Mouse (Mus musculus) liver, postnatal 0 days (tissue): ENCODE measurements around the gene Dysf. TPM values are rescaled to one million over a fixed set of nuclear protein-coding genes. Genes with fewer than 3 reads are reported as not detected.

Source experiments
- ATAC-seq: fragments of 200-750 bp; cut with Nextera tagmentation; 2 replicates; pipeline ENCODE4 v1.8.0; 2017; ENCODE audit warnings: mild to moderate bottlenecking, moderate library complexity
- DNase-seq: peaks from one replicate; pipeline ENCODE4 v3.0.0-alpha.2; 2016
- H3K27ac ChIP-seq: fragments of 300-500 bp; sonication (generic); 2 replicates; pipeline ENCODE4 v1.5.1; 2014; ENCODE audit warnings: antibody characterized with exemption, moderate library complexity, mild to moderate bottlenecking, low read depth
- H3K27me3 ChIP-seq: fragments of 300-500 bp; sonication (generic); 2 replicates; pipeline ENCODE4 v1.6.1; 2014; ENCODE audit warnings: low read length, control low read depth, mixed read lengths; ENCODE audit not compliant: insufficient read depth
- H3K36me3 ChIP-seq: fragments of 300-500 bp; sonication (generic); replicated peaks from 2 replicates; pipeline ENCODE4 v1.6.1; 2014; ENCODE audit warnings: mild to moderate bottlenecking, control low read depth, low read length, moderate library complexity, mixed read lengths; ENCODE audit not compliant: insufficient read depth
- H3K4me1 ChIP-seq: fragments of 300-500 bp; sonication (generic); 2 replicates; pipeline ENCODE4 v1.6.1; 2014; ENCODE audit warnings: antibody characterized with exemption, mild to moderate bottlenecking, control low read depth; ENCODE audit not compliant: insufficient read depth
- H3K4me2 ChIP-seq: fragments of 300-500 bp; sonication (generic); 2 replicates; pipeline ENCODE4 v1.6.1; 2014; ENCODE audit warnings: low read depth, mild to moderate bottlenecking, low read length, moderate library complexity, mixed read lengths
- H3K4me3 ChIP-seq: fragments of 300-500 bp; sonication (generic); 2 replicates; pipeline ENCODE4 v1.5.1; 2014; ENCODE audit warnings: low read depth, low read length
- H3K9ac ChIP-seq: fragments of 300-500 bp; sonication (generic); replicated peaks from 2 replicates; pipeline ENCODE4 v1.6.1; 2014; ENCODE audit warnings: mild to moderate bottlenecking, moderate library complexity
- H3K9me3 ChIP-seq: fragments of 300-500 bp; sonication (generic); 2 replicates; pipeline ENCODE4 v1.6.1; 2016; ENCODE audit warnings: mild to moderate bottlenecking, control low read depth, low read length, mixed read lengths
- CTCF ChIP-seq: sonication (generic); IDR thresholded peaks from 2 replicates; pipeline ENCODE4 v1.5.1; 2016; ENCODE audit warnings: antibody characterized with exemption, low read depth
- EP300 ChIP-seq: IDR thresholded peaks from 2 replicates; pipeline ENCODE4 v1.6.1; 2016; ENCODE audit warnings: antibody characterized with exemption, low read depth, mild to moderate bottlenecking
- WGBS: fragments of 180-500 bp; shearing (Covaris S2); extraction: QIAGEN DNeasy Blood & Tissue Kit; methylation state at CpG from one replicate; pipeline ENCODE4 v1.1.7; 2014; ENCODE audit not compliant: insufficient replicate concordance; 5-methylcytosine and 5-hydroxymethylcytosine counted together
- polyA plus RNA-seq: library from polyadenylated mRNA; unstranded; fragments of >200 nt; fragmentation: Nextera tagmentation; extraction: Ambion mirVana; gene quantifications from 2 replicates; pipeline ENCODE4 v1.2.1, GENCODE M21; 2015

Gene Dysf
- polyA plus RNA-seq, 1 experiment from 2014 or later = 2.7 TPM

- no peak overlapping the region for H3K9ac ChIP-seq
- no peak overlapping the region for H3K4me2 ChIP-seq
- WGBS = 45% methylated on average over 4 of the region's 4 CpGs
- TF ChIP-seq CTCF = no peak
- TF ChIP-seq EP300 = no peak
- no peaks in the 10 kb centered on the region for H3K27me3 ChIP-seq
- H3K4me1 ChIP-seq = no peaks in the 10 kb centered on the region
- ATAC-seq (no peak), DNase-seq (no peak)
- H3K9me3 ChIP-seq = no peaks in the 10 kb centered on the region
- no peak overlapping the region for H3K4me3 ChIP-seq
- no peak overlapping the region for H3K27ac ChIP-seq
- H3K36me3 ChIP-seq = no peaks in the 10 kb centered on the region
Measured at GRCm38 (mm10) chr6:84208589-84208988, 200.2 kb downstream of the Dysf start.

GRCm38 (mm10) chr6:84209736-84210434, 201.5 kb downstream of the Dysf start:
- 76% methylated on average over 13 of the region's 13 CpGs for WGBS
- Histone ChIP-seq H3K4me2 (no peak overlapping the region), H3K4me3 (no peak overlapping the region), H3K9ac (no peak overlapping the region), H3K36me3 (no peaks in the 10 kb centered on the region), H3K4me1 (no peaks in the 10 kb centered on the region), H3K27ac (no peak overlapping the region), H3K9me3 (no peaks in the 10 kb centered on the region), H3K27me3 (no peaks in the 10 kb centered on the region)
- ATAC-seq (no peak), DNase-seq (no peak)
- TF ChIP-seq EP300 (no peak), CTCF (no peak)

GRCm38 (mm10) chr6:84211473-84211872, 203.1 kb downstream of the Dysf start:
- no peak for DNase-seq
- Histone ChIP-seq H3K27ac (no peak overlapping the region), H3K36me3 (no peaks in the 10 kb centered on the region), H3K9ac (no peak overlapping the region), H3K9me3 (no peaks in the 10 kb centered on the region), H3K27me3 (no peaks in the 10 kb centered on the region), H3K4me1 (no peaks in the 10 kb centered on the region), H3K4me2 (no peak overlapping the region), H3K4me3 (no peak overlapping the region)
- TF ChIP-seq CTCF (no peak), EP300 (no peak)
- WGBS = 70% methylated on average over 7 of the region's 7 CpGs
- ATAC-seq = no peak

GRCm38 (mm10) chr6:84213101-84213500, 204.7 kb downstream of the Dysf start:
- TF ChIP-seq EP300 (no peak), CTCF (no peak)
- 37% methylated on average over 3 of the region's 3 CpGs for WGBS
- Histone ChIP-seq H3K4me2 (no peak overlapping the region), H3K27ac (no peak overlapping the region), H3K9ac (no peak overlapping the region), H3K27me3 (no peaks in the 10 kb centered on the region), H3K9me3 (no peaks in the 10 kb centered on the region), H3K4me1 (no peaks in the 10 kb centered on the region), H3K4me3 (no peak overlapping the region), H3K36me3 (no peaks in the 10 kb centered on the region)
- DNase-seq = no peak
- ATAC-seq = no peak

GRCm38 (mm10) chr6:84217216-84217933, 209.0 kb downstream of the Dysf start:
- no peaks in the 10 kb centered on the region for H3K9me3 ChIP-seq
- no peak for DNase-seq
- TF ChIP-seq EP300 (no peak), CTCF (no peak)
- H3K36me3 ChIP-seq = no peaks in the 10 kb centered on the region
- WGBS = 43% methylated on average over 1 of the region's 1 CpGs
- H3K4me1 ChIP-seq = no peaks in the 10 kb centered on the region
- no peak for ATAC-seq
- H3K4me3 ChIP-seq = no peak overlapping the region
- H3K9ac ChIP-seq = no peak overlapping the region
- H3K27ac ChIP-seq = no peak overlapping the region
- no peak overlapping the region for H3K4me2 ChIP-seq
- H3K27me3 ChIP-seq = no peaks in the 10 kb centered on the region

GRCm38 (mm10) chr6:84219119-84219518, 210.7 kb downstream of the Dysf start:
- 72% methylated on average over 11 of the region's 11 CpGs for WGBS
- no peaks in the 10 kb centered on the region for H3K4me1 ChIP-seq
- ATAC-seq = no peak
- no peak overlapping the region for H3K4me2 ChIP-seq
- no peaks in the 10 kb centered on the region for H3K36me3 ChIP-seq
- no peak overlapping the region for H3K9ac ChIP-seq
- no peaks in the 10 kb centered on the region for H3K27me3 ChIP-seq
- no peak overlapping the region for H3K27ac ChIP-seq
- H3K9me3 ChIP-seq = no peaks in the 10 kb centered on the region
- no peak overlapping the region for H3K4me3 ChIP-seq
- no peak for TF ChIP-seq CTCF
- TF ChIP-seq EP300 = no peak
- no peak for DNase-seq
